In genomic region chr1:58742571-58743021, GRCm38 (mm10) we compare ENCODE assay signal across 14 mouse cellular contexts. TPM values are rescaled to one million over a fixed set of nuclear protein-coding genes. Genes with fewer than 3 reads are reported as not detected.
DNase-seq lines count a peak whose midpoint lies in the region; ATAC-seq and TF ChIP-seq lines count a peak whose summit lies in the region.
"Had no signal": no experiment of that assay in that cellular context is flagged by ENCODE, and none has a peak within 500 bp of the region (broad histone marks: within the 10 kb centered on the region; RNA-seq: fewer than 3 reads in every experiment).

No protein-coding gene starts in this region.

- peaks cover 82% of the 10 kb centered on the region for H3K36me3 ChIP-seq in intestine, postnatal 0 days (ENCODE audit: control insufficient read depth, insufficient read depth)
- H3K36me3 ChIP-seq in hindbrain, postnatal 0 days (ENCODE audit: insufficient read depth, low read length), result peaks cover 8% of the 10 kb centered on the region; the same call in 1 of the 2 replicates

- no peaks in the 10 kb centered on the region for H3K27me3 ChIP-seq in intestine, postnatal 0 days (replicated peaks; ENCODE audit: control insufficient read depth, insufficient read depth, low read length)
- H3K27me3 ChIP-seq in hindbrain, postnatal 0 days (ENCODE audit: insufficient read depth, low read length), result no peaks in the 10 kb centered on the region
- H3K27me3 ChIP-seq: neural tube, embryonic 12.5 days had no signal

- no peak overlapping the region for H3K9ac ChIP-seq in intestine, postnatal 0 days (ENCODE audit: low read depth, low read length)
- H3K9ac ChIP-seq in hindbrain, postnatal 0 days (replicated peaks; ENCODE audit: low read length), result no peak overlapping the region
- H3K9ac ChIP-seq: neural tube, embryonic 12.5 days had no signal

- no peak overlapping the region for H3K4me2 ChIP-seq in intestine, postnatal 0 days (replicated peaks; ENCODE audit: low read depth)
- H3K4me2 ChIP-seq in hindbrain, postnatal 0 days (ENCODE audit: low read depth, low read length), result no peak overlapping the region
- H3K4me2 ChIP-seq: neural tube, embryonic 12.5 days had no signal

- H3K27ac ChIP-seq in intestine, postnatal 0 days (ENCODE audit: low read depth, low read length), result peak overlapping the region; percentile 91
- no peak overlapping the region for H3K27ac ChIP-seq in hindbrain, postnatal 0 days
- H3K27ac ChIP-seq: neural tube, embryonic 12.5 days had no signal

- peak; percentile 84 for DNase-seq in heart, adult 11 months
- no peak for DNase-seq in heart, postnatal 4 days
- DNase-seq in 3134 (ENCODE audit: extremely low read depth, insufficient read length, low spot score), result peak; percentile 74
- DNase-seq in NIH3T3 (ENCODE audit: low read depth), result peak; percentile 85
- no peak for DNase-seq in hindbrain, postnatal 0 days (ENCODE audit: low spot score)
- DNase-seq in left cerebral cortex, postnatal 14 days (ENCODE audit: low spot score in 2 of 2), result no peak
- DNase-seq: cerebellum, adult 11 months; gastrocnemius, postnatal 25 days; kidney, postnatal 4 days had no signal

- H3K4me3 ChIP-seq in intestine, postnatal 0 days (ENCODE audit: low read depth, low read length), result no peak overlapping the region
- H3K4me3 ChIP-seq in hindbrain, postnatal 0 days (ENCODE audit: low read length), result no peak overlapping the region
- H3K4me3 ChIP-seq: neural tube, embryonic 12.5 days had no signal

- intact Hi-C loops in left cerebral cortex, postnatal 14 days (cut with DNase I), result loop anchor here (5.0 kb wide), 1 partner anchor 155 kb away; the partner anchor contains the start of genes Fam126b and Ndufb3

- no peaks in the 10 kb centered on the region; the same call in 1 of the 2 replicates for H3K4me1 ChIP-seq in intestine, postnatal 0 days (replicated peaks; ENCODE audit: control insufficient read depth, insufficient read depth, low read length)
- no peaks in the 10 kb centered on the region for H3K4me1 ChIP-seq in hindbrain, postnatal 0 days (ENCODE audit: insufficient read depth, low read length)
- H3K4me1 ChIP-seq: neural tube, embryonic 12.5 days had no signal

- no peak for TF ChIP-seq CTCF in intestine, postnatal 0 days (IDR thresholded peaks at IDR 0.05; ENCODE audit: low read depth)
- TF ChIP-seq CTCF in hindbrain, postnatal 0 days (IDR thresholded peaks at IDR 0.05; ENCODE audit: low read depth), result no peak

- H3K9me3 ChIP-seq in intestine, postnatal 0 days (ENCODE audit: control insufficient read depth), result no peaks in the 10 kb centered on the region
- H3K9me3 ChIP-seq in hindbrain, postnatal 0 days (ENCODE audit: low read length), result no peaks in the 10 kb centered on the region
- H3K9me3 ChIP-seq: neural tube, embryonic 12.5 days had no signal

- ATAC-seq in intestine, postnatal 0 days, result peak; percentile 95
- ATAC-seq in hindbrain, postnatal 0 days, result no peak
- no peak for ATAC-seq in megakaryocyte-erythroid progenitor cell, adult 5-6 weeks (replicated peaks; ENCODE audit: low FRiP score, low TSS enrichment, poor library complexity, severe bottlenecking)

- 46% methylated on average over 5 of the region's 5 CpGs for whole genome bisulfite sequencing in intestine, postnatal 0 days
- 87% methylated on average over 5 of the region's 5 CpGs for WGBS in hindbrain, postnatal 0 days

RNA-seq across cellular contexts. Expression of gene Cflar, which starts 31.3 kb away (rescaled TPM):
- total RNA-seq in heart, postnatal 4 days (2021), result 10 to 100 TPM; 52.1 to 63.0 TPM
- polyA plus RNA-seq in intestine, postnatal 0 days (2015; fragmentation: Nextera tagmentation; extraction: Ambion mirVana), result 28.9 and 33.7 TPM in 2 replicates
- total RNA-seq in hindbrain, postnatal 0 days (2014; rRNA removed), result 17.6 and 24.4 TPM in 2 replicates
- polyA plus RNA-seq in hindbrain, postnatal 0 days (2015; fragmentation: Nextera tagmentation; extraction: Ambion mirVana), result 22.4 and 22.5 TPM in 2 replicates
- 51.7 and 65.3 TPM in 2 replicates for total RNA-seq in megakaryocyte-erythroid progenitor cell, adult 5-6 weeks (2014; fragmentation: Nextera tagmentation)
- 26.9 and 53.4 TPM in 2 replicates for total RNA-seq in megakaryocyte-erythroid progenitor cell, adult 5-6 weeks (2017)
- 10 to 100 TPM; 24.0 to 24.5 TPM for total RNA-seq in left cerebral cortex, postnatal 14 days (2021)

RNA-seq across cellular contexts. Expression of gene Als2cr12, which starts 46.8 kb away (rescaled TPM):
- not detected for total RNA-seq in heart, postnatal 4 days (2021)
- 10.6 and 13.9 TPM in 2 replicates for polyA plus RNA-seq in intestine, postnatal 0 days (2015; fragmentation: Nextera tagmentation; extraction: Ambion mirVana)
- total RNA-seq in hindbrain, postnatal 0 days (2014; rRNA removed), result not detected in 2 replicates
- polyA plus RNA-seq in hindbrain, postnatal 0 days (2015; fragmentation: Nextera tagmentation; extraction: Ambion mirVana), result 0.08 TPM in 1 of 2 replicates, not detected in the other
- not detected in 2 replicates for total RNA-seq in megakaryocyte-erythroid progenitor cell, adult 5-6 weeks (2014; fragmentation: Nextera tagmentation)
- not detected in 2 replicates for total RNA-seq in megakaryocyte-erythroid progenitor cell, adult 5-6 weeks (2017)
- not detected for total RNA-seq in left cerebral cortex, postnatal 14 days (2021)
- total RNA-seq: gastrocnemius, postnatal 25 days had no signal
- polyA plus RNA-seq: forebrain, embryonic 11.5 days; lung, embryonic 16.5 days; neural tube, embryonic 12.5 days had no signal

RNA-seq across cellular contexts. Expression of gene Casp8, which starts 52.6 kb away (rescaled TPM):
- total RNA-seq in heart, postnatal 4 days (2021), result 10 to 100 TPM; 15.7 to 16.5 TPM
- polyA plus RNA-seq in intestine, postnatal 0 days (2015; fragmentation: Nextera tagmentation; extraction: Ambion mirVana), result 39.1 and 51.0 TPM in 2 replicates
- total RNA-seq in hindbrain, postnatal 0 days (2014; rRNA removed), result 2.8 and 3.0 TPM in 2 replicates
- polyA plus RNA-seq in hindbrain, postnatal 0 days (2015; fragmentation: Nextera tagmentation; extraction: Ambion mirVana), result 5.0 and 5.4 TPM in 2 replicates
- 25.6 and 37.4 TPM in 2 replicates for total RNA-seq in megakaryocyte-erythroid progenitor cell, adult 5-6 weeks (2014; fragmentation: Nextera tagmentation)
- total RNA-seq in megakaryocyte-erythroid progenitor cell, adult 5-6 weeks (2017), result 57.4 and 69.1 TPM in 2 replicates
- 1 to 10 TPM; 4.2 to 4.7 TPM for total RNA-seq in left cerebral cortex, postnatal 14 days (2021)

Comparison
In these comparisons a context has a peak if more than half of its experiments do, and no peak if none do; other contexts are left out.
1. DNase-seq: peak in heart, adult 11 months (single experiment), 3134 (single experiment) and NIH3T3 (single experiment); none in heart, postnatal 4 days (single experiment), hindbrain, postnatal 0 days (single experiment) and left cerebral cortex, postnatal 14 days (0 of 2).